Mouse (Mus musculus) kidney, embryonic 16.5 days (tissue): ENCODE data around the gene Ptprm. TPM values are rescaled to one million over a fixed set of nuclear protein-coding genes. Genes with fewer than 3 reads are reported as not detected.

Experiments used
- ATAC-seq: fragments of 200-750 bp; cut with Nextera tagmentation; 2 replicates; pipeline ENCODE4 v1.8.0; 2017; ENCODE audit warnings: moderate TSS enrichment; ENCODE audit not compliant: low FRiP score, low TSS enrichment
- H3K27ac ChIP-seq: fragments of 300-500 bp; sonication (generic); 2 replicates; pipeline ENCODE4 v1.5.1; 2014; ENCODE audit warnings: low read length
- H3K27me3 ChIP-seq: fragments of 300-500 bp; sonication (generic); 2 replicates; pipeline ENCODE4 v1.6.1; 2014; ENCODE audit warnings: low read length, control low read depth, mixed read lengths; ENCODE audit not compliant: insufficient read depth
- H3K36me3 ChIP-seq: fragments of 300-500 bp; sonication (generic); 2 replicates; pipeline ENCODE4 v1.6.1; 2014; ENCODE audit warnings: low read length, control low read depth, mixed read lengths; ENCODE audit not compliant: insufficient read depth
- H3K4me1 ChIP-seq: fragments of 300-500 bp; sonication (generic); 2 replicates; pipeline ENCODE4 v1.6.1; 2014; ENCODE audit warnings: low read length, control low read depth, mixed read lengths; ENCODE audit not compliant: insufficient read depth
- H3K4me2 ChIP-seq: fragments of 300-500 bp; sonication (generic); replicated peaks from 2 replicates; pipeline ENCODE4 v1.6.1; 2014; ENCODE audit warnings: low read depth, low read length
- H3K4me3 ChIP-seq: fragments of 300-500 bp; sonication (generic); 2 replicates; pipeline ENCODE4 v1.5.1; 2014; ENCODE audit warnings: mild to moderate bottlenecking, low read length
- H3K9ac ChIP-seq: fragments of 300-500 bp; sonication (generic); replicated peaks from 2 replicates; pipeline ENCODE4 v1.6.1; 2014; ENCODE audit warnings: low read length
- H3K9me3 ChIP-seq: fragments of 300-500 bp; sonication (generic); 2 replicates; pipeline ENCODE4 v1.6.1; 2016; ENCODE audit warnings: low read length, control low read depth
- WGBS: fragments of 180-500 bp; shearing (Covaris S2); extraction: QIAGEN DNeasy Blood & Tissue Kit; methylation state at CpG from one replicate; pipeline ENCODE4 v1.1.7; 2014; 5-methylcytosine and 5-hydroxymethylcytosine counted together
- polyA plus RNA-seq: library from polyadenylated mRNA; unstranded; fragments of >200 nt; fragmentation: Nextera tagmentation; extraction: Ambion mirVana; gene quantifications from 2 replicates; pipeline ENCODE4 v1.2.1, GENCODE M21; 2015

The Ptprm gene
- polyA plus RNA-seq, 1 experiment from 2014 or later, result 17.3 TPM

GRCm38 (mm10) chr17:67086811-67087210, 267.4 kb downstream of the Ptprm start:
- peak; percentile 87 for ATAC-seq
- WGBS, result 73% methylated on average over 2 of the region's 2 CpGs

GRCm38 (mm10) chr17:67084501-67084900, 269.8 kb downstream of the Ptprm start:
- WGBS, result 62% methylated on average over 4 of the region's 4 CpGs
- Histone ChIP-seq H3K4me2 (no peak overlapping the region), H3K4me1 (no peaks in the 10 kb centered on the region), H3K27ac (no peak overlapping the region), H3K36me3 (no peaks in the 10 kb centered on the region), H3K4me3 (no peak overlapping the region), H3K9ac (no peak overlapping the region), H3K9me3 (no peaks in the 10 kb centered on the region), H3K27me3 (no peaks in the 10 kb centered on the region)
- no peak for ATAC-seq

More at GRCm38 (mm10) chr17:67086811-67087210, 267.4 kb downstream of the Ptprm start:
- Histone ChIP-seq H3K36me3 (no peaks in the 10 kb centered on the region), H3K9me3 (no peaks in the 10 kb centered on the region), H3K4me2 (no peak overlapping the region), H3K4me3 (no peak overlapping the region), H3K27ac (no peak overlapping the region), H3K9ac (no peak overlapping the region), H3K27me3 (no peaks in the 10 kb centered on the region), H3K4me1 (no peaks in the 10 kb centered on the region)

GRCm38 (mm10) chr17:67084093-67084492, 270.2 kb downstream of the Ptprm start:
- H3K9me3 ChIP-seq, result no peaks in the 10 kb centered on the region
- no peaks in the 10 kb centered on the region for H3K36me3 ChIP-seq
- WGBS, result 70% methylated on average over 5 of the region's 5 CpGs
- no peak overlapping the region for H3K9ac ChIP-seq
- 0 out of 2 replicates have a peak, but pooled peaks cover 3% of the 10 kb centered on the region for H3K4me1 ChIP-seq
- ATAC-seq, result no peak
- H3K27me3 ChIP-seq, result no peaks in the 10 kb centered on the region
- H3K27ac ChIP-seq, result no peak overlapping the region
- no peak overlapping the region for H3K4me3 ChIP-seq
- H3K4me2 ChIP-seq, result no peak overlapping the region

- no peaks in the 10 kb centered on the region for H3K27me3 ChIP-seq
- no peak overlapping the region for H3K9ac ChIP-seq
- 0 out of 2 replicates have a peak, but pooled peaks cover 4% of the 10 kb centered on the region for H3K4me1 ChIP-seq
- 38% methylated on average over 1 of the region's 1 CpGs for WGBS
- 0 out of 2 replicates have a peak overlapping the region, but pooled peaks have one; percentile 4 for H3K27ac ChIP-seq
- ATAC-seq, result peak; percentile 54; the same call in 1 of the 2 replicates
- H3K9me3 ChIP-seq, result no peaks in the 10 kb centered on the region
- H3K4me2 ChIP-seq, result no peak overlapping the region
- no peaks in the 10 kb centered on the region for H3K36me3 ChIP-seq
- H3K4me3 ChIP-seq, result no peak overlapping the region
Measured at GRCm38 (mm10) chr17:67079570-67079969, 274.7 kb downstream of the Ptprm start.

GRCm38 (mm10) chr17:67073580-67073979, 280.7 kb downstream of the Ptprm start:
- Histone ChIP-seq H3K4me3 (no peak overlapping the region), H3K36me3 (no peaks in the 10 kb centered on the region), H3K9me3 (no peaks in the 10 kb centered on the region), H3K27me3 (no peaks in the 10 kb centered on the region), H3K27ac (no peak overlapping the region), H3K4me1 (peaks cover 4% of the 10 kb centered on the region; the same call in 1 of the 2 replicates), H3K9ac (no peak overlapping the region), H3K4me2 (no peak overlapping the region)
- 73% methylated on average over 4 of the region's 4 CpGs for WGBS
- ATAC-seq, result no peak

- H3K4me1 ChIP-seq, result peaks cover 4% of the 10 kb centered on the region; the same call in 1 of the 2 replicates
- no peak for ATAC-seq
- 75% methylated on average over 6 of the region's 6 CpGs for WGBS
- no peaks in the 10 kb centered on the region for H3K27me3 ChIP-seq
- no peaks in the 10 kb centered on the region for H3K9me3 ChIP-seq
- no peak overlapping the region for H3K4me3 ChIP-seq
- no peaks in the 10 kb centered on the region for H3K36me3 ChIP-seq
- no peak overlapping the region for H3K4me2 ChIP-seq
- no peak overlapping the region for H3K27ac ChIP-seq
- no peak overlapping the region for H3K9ac ChIP-seq
Measured at GRCm38 (mm10) chr17:67073139-67073538, 281.1 kb downstream of the Ptprm start.

GRCm38 (mm10) chr17:67071231-67072009, 282.8 kb downstream of the Ptprm start:
- H3K27ac ChIP-seq, result no peak overlapping the region
- H3K9ac ChIP-seq, result no peak overlapping the region
- no peaks in the 10 kb centered on the region for H3K27me3 ChIP-seq
- no peak overlapping the region for H3K4me3 ChIP-seq
- H3K36me3 ChIP-seq, result no peaks in the 10 kb centered on the region
- no peaks in the 10 kb centered on the region for H3K9me3 ChIP-seq
- no peak for ATAC-seq
- no peak overlapping the region for H3K4me2 ChIP-seq
- 83% methylated on average over 7 of the region's 7 CpGs for WGBS
- peaks cover 4% of the 10 kb centered on the region; the same call in 1 of the 2 replicates for H3K4me1 ChIP-seq

GRCm38 (mm10) chr17:67063611-67064010, 290.6 kb downstream of the Ptprm start:
- Histone ChIP-seq H3K27ac (no peak overlapping the region), H3K36me3 (no peaks in the 10 kb centered on the region; the same call in 1 of the 2 replicates), H3K9ac (no peak overlapping the region), H3K27me3 (no peaks in the 10 kb centered on the region), H3K4me1 (no peaks in the 10 kb centered on the region), H3K9me3 (no peaks in the 10 kb centered on the region), H3K4me3 (no peak overlapping the region), H3K4me2 (no peak overlapping the region)
- WGBS, result 86% methylated on average over 5 of the region's 5 CpGs
- ATAC-seq, result no peak

- no peak for ATAC-seq
- H3K9me3 ChIP-seq, result no peaks in the 10 kb centered on the region
- WGBS, result 86% methylated on average over 6 of the region's 6 CpGs
Measured at GRCm38 (mm10) chr17:67055681-67056080, 298.6 kb downstream of the Ptprm start.

GRCm38 (mm10) chr17:67054202-67054601, 300.1 kb downstream of the Ptprm start:
- no peak overlapping the region for H3K9ac ChIP-seq
- no peaks in the 10 kb centered on the region for H3K36me3 ChIP-seq
- no peak overlapping the region for H3K4me2 ChIP-seq
- no peaks in the 10 kb centered on the region for H3K4me1 ChIP-seq
- WGBS, result 93% methylated on average over 10 of the region's 10 CpGs
- ATAC-seq, result no peak
- H3K9me3 ChIP-seq, result no peaks in the 10 kb centered on the region
- no peak overlapping the region for H3K27ac ChIP-seq
- H3K27me3 ChIP-seq, result no peaks in the 10 kb centered on the region
- H3K4me3 ChIP-seq, result no peak overlapping the region

More at GRCm38 (mm10) chr17:67055681-67056080, 298.6 kb downstream of the Ptprm start:
- Histone ChIP-seq H3K4me2 (no peak overlapping the region), H3K9ac (no peak overlapping the region), H3K27me3 (no peaks in the 10 kb centered on the region), H3K27ac (no peak overlapping the region), H3K4me3 (no peak overlapping the region), H3K36me3 (no peaks in the 10 kb centered on the region), H3K4me1 (no peaks in the 10 kb centered on the region)
